Mouse (Mus musculus): ENCODE measurements around the gene Rpl7a. TPM values are rescaled to one million over a fixed set of nuclear protein-coding genes. Genes with fewer than 3 reads are reported as not detected.
"Not testable (repeated sequence)": the region's sequence is repeated elsewhere in the genome, so short reads cannot be mapped to it uniquely, and the experiment has no call there.

Rpl7a gene
- 616 and 622 TPM in 2 replicates for polyA plus RNA-seq (2012)

DNA sequence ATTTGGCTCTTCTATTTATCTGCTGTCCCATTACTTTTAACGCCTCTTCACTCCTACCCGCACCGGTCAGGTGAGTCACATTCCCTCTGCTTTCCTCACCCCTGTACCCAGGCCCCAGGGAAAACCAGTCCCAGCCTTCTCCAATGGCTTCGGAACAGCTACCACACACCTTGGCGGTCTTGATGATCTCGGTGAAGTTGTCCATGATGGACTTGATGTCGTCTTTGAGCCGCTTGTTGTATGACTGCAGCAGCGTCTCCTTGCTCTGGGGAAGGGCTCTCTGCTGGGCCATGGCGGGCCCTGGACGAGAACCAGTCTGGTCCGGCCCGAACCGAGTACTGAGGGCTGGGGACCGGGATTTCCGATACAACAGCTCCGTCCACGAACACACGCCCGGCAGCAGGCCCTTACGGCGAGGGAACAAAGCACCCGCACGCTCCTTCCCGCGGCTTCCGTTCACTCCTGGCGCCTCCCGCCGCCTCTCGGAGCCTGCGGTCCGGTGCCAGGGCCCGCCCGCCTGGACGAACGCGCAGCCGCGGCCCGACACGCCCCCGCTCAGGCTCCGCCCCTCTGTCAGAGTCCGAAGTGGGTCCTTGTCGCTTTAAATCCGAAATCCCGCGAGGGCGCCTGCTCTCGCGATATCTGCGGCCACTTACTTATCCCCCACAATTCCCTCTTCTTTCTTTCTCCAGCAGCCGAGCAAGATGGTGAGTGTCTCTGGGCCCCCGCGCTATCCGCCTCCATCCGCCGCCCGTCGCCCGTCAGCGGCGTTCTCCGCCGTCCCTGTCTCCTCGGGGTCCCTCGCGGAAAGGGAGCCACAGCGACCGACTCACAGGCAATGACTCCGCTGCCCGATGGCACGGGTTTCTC lies at the start of gene Rpl7a, which contains the start of gene Med22:
Rpl7a (plus strand) TSS at position 641 of the 870 bp plus-strand sequence.
Med22 (minus strand) TSS at position 554 of the 870 bp plus-strand sequence.
- TF ChIP-seq TAL1 (IDR thresholded peaks at IDR 0.05; ENCODE audit: low read length) (no peak), GATA1 (IDR thresholded peaks at IDR 0.05; ENCODE audit: low read length) (no peak)
- Histone ChIP-seq H3K36me3 (ENCODE audit: control insufficient read depth) (peaks cover 82% of the 10 kb centered on the region), H3K27me3 (ENCODE audit: control insufficient read depth) (no peaks in the 10 kb centered on the region), H3K9me3 (ENCODE audit: control insufficient read depth, low read length) (no peaks in the 10 kb centered on the region), H3K4me3 (replicated peaks) (peak within 1 kb of the TSS; percentile 83), H3K4me1 (ENCODE audit: control insufficient read depth) (peaks cover 77% of the 10 kb centered on the region)

DNA sequence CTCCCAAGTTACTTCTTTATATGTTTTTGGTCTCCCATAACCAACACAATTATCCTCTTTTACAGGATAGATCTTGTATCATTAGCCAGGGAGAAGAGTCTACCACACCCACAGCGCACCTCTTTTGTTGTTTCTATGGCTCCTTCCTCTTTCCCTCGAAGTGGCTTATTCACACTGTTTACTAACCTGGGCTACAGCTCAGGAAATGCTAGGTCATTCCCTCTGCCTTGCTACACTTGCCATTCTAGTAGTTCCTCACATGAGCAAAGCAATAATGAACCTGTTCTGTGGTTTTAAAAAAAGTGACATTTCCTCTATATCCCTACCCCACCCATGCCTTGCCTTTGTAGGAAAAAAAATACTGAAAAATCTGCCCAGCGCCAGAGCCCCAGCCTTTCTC lies 47.7 kb upstream of the Rpl7a start:
- H3K36me3 ChIP-seq (ENCODE audit: control insufficient read depth): no peaks in the 10 kb centered on the region
- H3K27me3 ChIP-seq (ENCODE audit: control insufficient read depth): no peaks in the 10 kb centered on the region
- no peaks in the 10 kb centered on the region for H3K4me1 ChIP-seq (ENCODE audit: control insufficient read depth)
- no peak overlapping the region for H3K4me3 ChIP-seq (replicated peaks)
- H3K9me3 ChIP-seq (ENCODE audit: control insufficient read depth, low read length): no peaks in the 10 kb centered on the region
- TF ChIP-seq TAL1 (IDR thresholded peaks at IDR 0.05; ENCODE audit: low read length) (no peak), GATA1 (IDR thresholded peaks at IDR 0.05; ENCODE audit: low read length) (no peak)

DNA sequence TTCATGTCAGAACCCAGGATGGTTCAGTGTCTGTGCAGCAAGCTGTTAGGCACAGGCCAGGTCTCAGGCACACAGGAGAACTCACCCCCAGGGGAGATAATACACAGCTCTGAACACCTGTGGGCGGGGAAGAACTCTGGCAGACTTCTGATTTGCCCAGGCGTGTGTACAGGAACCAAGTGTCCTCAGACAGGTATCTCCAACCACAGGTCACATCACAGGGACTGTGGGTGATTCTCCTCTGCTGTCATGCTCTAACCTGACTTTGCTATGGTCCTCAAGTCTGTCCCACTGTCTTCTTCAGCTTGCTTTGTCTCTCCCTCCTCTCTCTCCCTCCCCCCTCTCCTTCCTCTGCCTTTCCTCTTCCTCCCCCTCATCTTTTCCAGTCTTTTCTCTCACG lies 45.7 kb upstream of the Rpl7a start, which contains the start of gene Abo:
Abo (minus strand) TSS at position 101 of the 400 bp plus-strand sequence.
- Histone ChIP-seq H3K27me3 (ENCODE audit: control insufficient read depth) (0 out of 2 replicates have a peak, but pooled peaks cover 4% of the 10 kb centered on the region), H3K4me1 (ENCODE audit: control insufficient read depth) (no peaks in the 10 kb centered on the region), H3K36me3 (ENCODE audit: control insufficient read depth) (no peaks in the 10 kb centered on the region), H3K4me3 (replicated peaks) (no peak within 1 kb of the TSS), H3K9me3 (ENCODE audit: control insufficient read depth, low read length) (no peaks in the 10 kb centered on the region)
- TF ChIP-seq GATA1 (IDR thresholded peaks at IDR 0.05; ENCODE audit: low read length): no peak
- TF ChIP-seq TAL1 (IDR thresholded peaks at IDR 0.05; ENCODE audit: low read length): no peak

DNA sequence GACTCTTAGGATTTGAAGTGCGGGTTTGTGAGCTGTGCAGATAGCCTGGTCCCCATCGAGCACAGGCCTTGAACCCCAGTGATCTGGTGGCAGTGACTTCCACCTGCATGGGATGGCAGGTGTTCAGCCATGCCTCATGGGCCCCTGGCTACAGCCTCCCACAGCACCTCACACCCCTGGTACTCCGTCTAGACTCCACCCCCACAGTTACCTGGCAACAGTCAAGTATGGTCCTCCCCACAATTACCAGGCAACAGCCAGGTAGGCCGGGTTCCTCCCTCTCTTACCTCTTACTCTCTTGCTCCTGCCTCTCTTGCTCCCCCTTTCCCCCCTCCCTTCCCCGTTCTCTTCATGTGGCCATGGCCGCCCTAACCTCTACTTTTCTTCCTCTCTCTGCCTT lies 39.9 kb upstream of the Rpl7a start:
- TF ChIP-seq TAL1 (IDR thresholded peaks at IDR 0.05; ENCODE audit: low read length) (no peak), GATA1 (IDR thresholded peaks at IDR 0.05; ENCODE audit: low read length) (no peak)
- no peaks in the 10 kb centered on the region for H3K9me3 ChIP-seq (ENCODE audit: control insufficient read depth, low read length)
- H3K36me3 ChIP-seq (ENCODE audit: control insufficient read depth): no peaks in the 10 kb centered on the region
- H3K4me1 ChIP-seq (ENCODE audit: control insufficient read depth): no peaks in the 10 kb centered on the region
- H3K4me3 ChIP-seq (replicated peaks): no peak overlapping the region
- 0 out of 2 replicates have a peak, but pooled peaks cover 4% of the 10 kb centered on the region for H3K27me3 ChIP-seq (ENCODE audit: control insufficient read depth)

- Histone ChIP-seq H3K4me3 (replicated peaks) (no peak overlapping the region), H3K27me3 (ENCODE audit: control insufficient read depth) (no peaks in the 10 kb centered on the region), H3K36me3 (ENCODE audit: control insufficient read depth) (no peaks in the 10 kb centered on the region), H3K4me1 (ENCODE audit: control insufficient read depth) (no peaks in the 10 kb centered on the region), H3K9me3 (ENCODE audit: control insufficient read depth, low read length) (peaks cover 4% of the 10 kb centered on the region)
- no peak for TF ChIP-seq TAL1 (IDR thresholded peaks at IDR 0.05; ENCODE audit: low read length)
- TF ChIP-seq GATA1 (IDR thresholded peaks at IDR 0.05; ENCODE audit: low read length): no peak
These were observed 32.0 kb upstream of the Rpl7a start for GRCm38 (mm10) chr2:26878571-26878970.

DNA sequence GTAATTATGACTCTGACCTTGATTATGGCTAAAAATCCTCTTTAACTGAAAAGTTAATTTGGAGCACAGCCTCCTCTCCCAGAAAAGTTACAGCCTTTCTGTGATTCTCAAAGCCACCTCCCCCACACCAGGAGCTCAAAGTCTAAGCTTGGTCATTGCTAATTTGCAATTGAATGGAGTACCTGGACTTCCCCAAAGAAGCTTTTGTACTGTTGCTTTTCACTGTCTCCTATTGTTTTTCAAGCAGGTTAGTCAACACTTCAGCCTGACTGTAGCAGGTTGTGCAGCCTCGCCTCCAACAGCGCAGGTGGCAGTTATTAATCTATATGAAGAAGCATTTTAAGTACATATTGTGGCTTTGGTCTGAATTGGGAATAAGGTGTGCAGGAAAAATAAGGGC lies 25.0 kb upstream of the Rpl7a start:
- not testable (repeated sequence) for H3K4me3 ChIP-seq (replicated peaks); H3K9me3 ChIP-seq (ENCODE audit: control insufficient read depth, low read length); H3K4me1 ChIP-seq (ENCODE audit: control insufficient read depth); H3K27me3 ChIP-seq (ENCODE audit: control insufficient read depth)
- H3K36me3 ChIP-seq (ENCODE audit: control insufficient read depth): peaks cover 18% of the 10 kb centered on the region

- not testable (repeated sequence) for H3K4me1 ChIP-seq (ENCODE audit: control insufficient read depth); H3K4me3 ChIP-seq (replicated peaks); H3K9me3 ChIP-seq (ENCODE audit: control insufficient read depth, low read length); H3K27me3 ChIP-seq (ENCODE audit: control insufficient read depth)
- H3K36me3 ChIP-seq (ENCODE audit: control insufficient read depth): peaks cover 24% of the 10 kb centered on the region
These were observed 24.4 kb upstream of the Rpl7a start for GRCm38 (mm10) chr2:26886170-26886569.

- peaks cover 91% of the 10 kb centered on the region for H3K36me3 ChIP-seq (ENCODE audit: control insufficient read depth)
- peaks cover 6% of the 10 kb centered on the region for H3K4me1 ChIP-seq (ENCODE audit: control insufficient read depth)
- TF ChIP-seq TAL1 (IDR thresholded peaks at IDR 0.05; ENCODE audit: low read length): no peak
- H3K27me3 ChIP-seq (ENCODE audit: control insufficient read depth): no peaks in the 10 kb centered on the region
- no peaks in the 10 kb centered on the region for H3K9me3 ChIP-seq (ENCODE audit: control insufficient read depth, low read length)
- H3K4me3 ChIP-seq (replicated peaks): no peak overlapping the region
These were observed 14.7 kb upstream of the Rpl7a start for GRCm38 (mm10) chr2:26895898-26896297.

GRCm38 (mm10) chr2:26900731-26901130 lies 9.8 kb upstream of the Rpl7a start:
- no peaks in the 10 kb centered on the region for H3K9me3 ChIP-seq (ENCODE audit: control insufficient read depth, low read length)
- TF ChIP-seq TAL1 (IDR thresholded peaks at IDR 0.05; ENCODE audit: low read length) (no peak), GATA1 (IDR thresholded peaks at IDR 0.05; ENCODE audit: low read length) (no peak)
- peaks cover 43% of the 10 kb centered on the region for H3K4me1 ChIP-seq (ENCODE audit: control insufficient read depth)
- no peak overlapping the region for H3K4me3 ChIP-seq (replicated peaks)
- H3K36me3 ChIP-seq (ENCODE audit: control insufficient read depth): peaks cover 69% of the 10 kb centered on the region
- H3K27me3 ChIP-seq (ENCODE audit: control insufficient read depth): no peaks in the 10 kb centered on the region
